Mouse (Mus musculus) G1E (cell line): ENCODE data around the gene Ubash3b. TPM values are rescaled to one million over a fixed set of nuclear protein-coding genes. Genes with fewer than 3 reads are reported as not detected.

Experiments used
- ATAC-seq: 2 replicates; pipeline ENCODE4 v1.8.0; 2016; ENCODE audit warnings: mild to moderate bottlenecking; ENCODE audit not compliant: insufficient number of reproducible peaks, poor library complexity, low FRiP score, severe bottlenecking; ENCODE audit errors: extremely low read depth
- DNase-seq: peaks from one replicate; pipeline ENCODE4 v3.0.0; 2012; ENCODE audit warnings: low spot score
- H3K27me3 ChIP-seq: 2 replicates; pipeline ENCODE4 v1.6.1; 2012; ENCODE audit warnings: mild to moderate bottlenecking, low read length, inconsistent platforms; ENCODE audit not compliant: insufficient read depth
- H3K36me3 ChIP-seq: replicated peaks from 2 replicates; pipeline ENCODE3; 2012; ENCODE audit warnings: mild to moderate bottlenecking, inconsistent platforms
- H3K4me1 ChIP-seq: 2 replicates; pipeline ENCODE4 v1.6.1; 2012; ENCODE audit warnings: low read depth, low read length, inconsistent platforms, mixed read lengths; ENCODE audit not compliant: insufficient read depth
- H3K4me3 ChIP-seq: 2 replicates; pipeline ENCODE4 v1.5.1; 2012; ENCODE audit warnings: low read depth, mild to moderate bottlenecking, inconsistent platforms, low read length, moderate library complexity, mixed read lengths
- H3K9me3 ChIP-seq: replicated peaks from 2 replicates; pipeline ENCODE4 v1.6.1; 2012; ENCODE audit warnings: inconsistent platforms
- CTCF ChIP-seq: IDR thresholded peaks from 2 replicates; pipeline ENCODE4 v1.5.1; 2012; ENCODE audit warnings: low read depth, low read length, inconsistent platforms, mixed read lengths
- GATA1 ChIP-seq: IDR thresholded peaks from 2 replicates; pipeline ENCODE4 v1.6.1; 2012; ENCODE audit warnings: borderline replicate concordance, low read length, inconsistent platforms, mixed read lengths
- GATA2 ChIP-seq: IDR thresholded peaks from 2 replicates; pipeline ENCODE4 v1.6.1; 2012; ENCODE audit warnings: low read depth, low read length, inconsistent platforms, borderline replicate concordance
- POLR2AphosphoS5 ChIP-seq: IDR thresholded peaks from 2 replicates; pipeline ENCODE4 v1.6.1; 2012; ENCODE audit warnings: low read depth, low read length, inconsistent platforms; ENCODE audit not compliant: insufficient replicate concordance
- TAL1 ChIP-seq: conservative IDR thresholded peaks from 2 replicates; pipeline ENCODE4 v1.6.1; 2012; ENCODE audit warnings: low read depth, low read length, inconsistent platforms, mixed read lengths
- polyA plus RNA-seq: library from polyadenylated mRNA; stranded (reverse); fragments of >175 nt; gene quantifications from 2 replicates; pipeline ENCODE4 v1.2.3, GENCODE M21; 2012
- total RNA-seq, 2 experiments: library from RNA; stranded (forward) in 1 of 2; stranded (reverse) in 1 of 2; fragments of 200-1000 nt in 1 of 2; fragments of >200 nt in 1 of 2; fragmentation: Nextera tagmentation in 1 of 2; gene quantifications; 2 replicates each; pipeline ENCODE4 v1.2.3; 2014 to 2017

The Ubash3b gene
- total and polyA plus RNA-seq, 3 experiments, result 14.2 to 33.0 (median 20.9) TPM

GRCm38 (mm10) chr9:41058765-41059535 lies 102.5 kb downstream of the Ubash3b start:
- DNase-seq, result peak; percentile 37

GRCm38 (mm10) chr9:41054166-41054565 lies 107.3 kb downstream of the Ubash3b start:
- Histone ChIP-seq H3K27me3 (no peaks in the 10 kb centered on the region), H3K4me3 (no peak overlapping the region), H3K36me3 (peaks cover 51% of the 10 kb centered on the region), H3K9me3 (no peaks in the 10 kb centered on the region), H3K4me1 (peaks cover 64% of the 10 kb centered on the region)
- TF ChIP-seq POLR2AphosphoS5 (no peak), TAL1 (no peak), GATA2 (no peak), GATA1 (no peak), CTCF (no peak)
- ATAC-seq (no peak), DNase-seq (no peak)

More at GRCm38 (mm10) chr9:41058765-41059535, 102.5 kb downstream of the Ubash3b start:
- peak; percentile 74 for ATAC-seq
- Histone ChIP-seq H3K9me3 (no peaks in the 10 kb centered on the region), H3K4me1 (peaks cover 63% of the 10 kb centered on the region), H3K4me3 (no peak overlapping the region), H3K36me3 (peaks cover 43% of the 10 kb centered on the region), H3K27me3 (no peaks in the 10 kb centered on the region)
- no peak for TF ChIP-seq GATA2
- peak; percentile 31; the same call in 1 of the 2 replicates for TF ChIP-seq TAL1

GRCm38 (mm10) chr9:41053478-41053877 lies 108.0 kb downstream of the Ubash3b start:
- peaks cover 62% of the 10 kb centered on the region for H3K4me1 ChIP-seq
- TF ChIP-seq TAL1 (no peak), GATA1 (no peak), GATA2 (no peak), POLR2AphosphoS5 (no peak), CTCF (no peak)
- ATAC-seq (no peak), DNase-seq (no peak)
- H3K9me3 ChIP-seq, result no peaks in the 10 kb centered on the region
- no peak overlapping the region for H3K4me3 ChIP-seq
- no peaks in the 10 kb centered on the region for H3K27me3 ChIP-seq
- peaks cover 57% of the 10 kb centered on the region for H3K36me3 ChIP-seq

GRCm38 (mm10) chr9:41051080-41051932 lies 110.2 kb downstream of the Ubash3b start:
- ATAC-seq, result no peak
- H3K27me3 ChIP-seq, result no peaks in the 10 kb centered on the region
- H3K36me3 ChIP-seq, result peaks cover 62% of the 10 kb centered on the region
- peaks cover 69% of the 10 kb centered on the region for H3K4me1 ChIP-seq
- H3K4me3 ChIP-seq, result no peak overlapping the region
- H3K9me3 ChIP-seq, result no peaks in the 10 kb centered on the region
- TF ChIP-seq CTCF (no peak), POLR2AphosphoS5 (no peak), TAL1 (no peak)
- no peak for DNase-seq

- no peak for TF ChIP-seq TAL1
- no peaks in the 10 kb centered on the region for H3K9me3 ChIP-seq
- ATAC-seq (no peak), DNase-seq (no peak)
- H3K36me3 ChIP-seq, result peaks cover 70% of the 10 kb centered on the region
- peaks cover 75% of the 10 kb centered on the region for H3K4me1 ChIP-seq
- no peak overlapping the region; the same call in 1 of the 2 replicates for H3K4me3 ChIP-seq
- no peaks in the 10 kb centered on the region for H3K27me3 ChIP-seq
Measured at GRCm38 (mm10) chr9:41050331-41051079, 111.0 kb downstream of the Ubash3b start.

- no peaks in the 10 kb centered on the region for H3K27me3 ChIP-seq
- ATAC-seq (no peak), DNase-seq (no peak)
- TF ChIP-seq GATA2 (no peak), CTCF (no peak), GATA1 (no peak), POLR2AphosphoS5 (no peak), TAL1 (no peak)
- H3K4me3 ChIP-seq, result no peak overlapping the region
- H3K36me3 ChIP-seq, result peaks cover 63% of the 10 kb centered on the region
- peaks cover 72% of the 10 kb centered on the region for H3K4me1 ChIP-seq
- no peaks in the 10 kb centered on the region for H3K9me3 ChIP-seq
Measured at GRCm38 (mm10) chr9:41049282-41049681, 112.2 kb downstream of the Ubash3b start.
